Mouse (Mus musculus) midbrain, postnatal 0 days (tissue): ENCODE measurements at regions not wholly inside any gene's neighbourhood (a gene's known extent, or its start where the extent isn't known, plus 50 kb on each side); places are given as distances from the start of the nearest gene placed in this dataset.

Experiments
- ATAC-seq: fragments of 200-750 bp; cut with Nextera tagmentation; 2 replicates; pipeline ENCODE4 v1.8.0; 2017; ENCODE audit warnings: moderate number of reproducible peaks, mild to moderate bottlenecking, moderate TSS enrichment, moderate library complexity; ENCODE audit not compliant: low FRiP score
- DNase-seq: peaks from one replicate; pipeline ENCODE4 v3.0.0-alpha.2; 2015; ENCODE audit warnings: low spot score
- H3K27ac ChIP-seq: fragments of 300-500 bp; sonication (generic); 2 replicates; pipeline ENCODE4 v1.5.1; 2014; ENCODE audit warnings: low read depth, mild to moderate bottlenecking, low read length, mixed read lengths
- H3K27me3 ChIP-seq: fragments of 300-500 bp; sonication (generic); 2 replicates; pipeline ENCODE4 v1.6.1; 2014; ENCODE audit warnings: low read length, control low read depth, mixed read lengths; ENCODE audit not compliant: insufficient read depth
- H3K36me3 ChIP-seq: fragments of 300-500 bp; sonication (generic); 2 replicates; pipeline ENCODE4 v1.6.1; 2014; ENCODE audit warnings: low read length, control low read depth, mixed read lengths; ENCODE audit not compliant: insufficient read depth
- H3K4me1 ChIP-seq: fragments of 300-500 bp; sonication (generic); 2 replicates; pipeline ENCODE4 v1.6.1; 2014; ENCODE audit warnings: mild to moderate bottlenecking, control low read depth, antibody characterized with exemption, low read length, mixed read lengths; ENCODE audit not compliant: insufficient read depth
- H3K4me2 ChIP-seq: fragments of 300-500 bp; sonication (generic); 2 replicates; pipeline ENCODE4 v1.6.1; 2014; ENCODE audit warnings: low read depth, mild to moderate bottlenecking, low read length, mixed read lengths; ENCODE audit not compliant: poor library complexity, severe bottlenecking
- H3K4me3 ChIP-seq: fragments of 300-500 bp; sonication (generic); 2 replicates; pipeline ENCODE4 v1.5.1; 2014; ENCODE audit warnings: low read depth, mild to moderate bottlenecking, low read length, moderate library complexity
- H3K9ac ChIP-seq: fragments of 300-500 bp; sonication (generic); replicated peaks from 2 replicates; pipeline ENCODE4 v1.6.1; 2014; ENCODE audit warnings: mild to moderate bottlenecking, low read length, moderate library complexity, mixed read lengths; ENCODE audit not compliant: poor library complexity, severe bottlenecking
- H3K9me3 ChIP-seq: fragments of 300-500 bp; sonication (generic); 2 replicates; pipeline ENCODE4 v1.6.1; 2016; ENCODE audit warnings: low read length, control low read depth
- CTCF ChIP-seq: IDR thresholded peaks from 2 replicates; pipeline ENCODE4 v1.5.1; 2016; ENCODE audit warnings: antibody characterized with exemption, mild to moderate bottlenecking
- WGBS: fragments of 180-500 bp; shearing (Covaris S2); extraction: QIAGEN DNeasy Blood & Tissue Kit; methylation state at CpG from one replicate; pipeline ENCODE4 v1.1.7; 2014; 5-methylcytosine and 5-hydroxymethylcytosine counted together

DNA sequence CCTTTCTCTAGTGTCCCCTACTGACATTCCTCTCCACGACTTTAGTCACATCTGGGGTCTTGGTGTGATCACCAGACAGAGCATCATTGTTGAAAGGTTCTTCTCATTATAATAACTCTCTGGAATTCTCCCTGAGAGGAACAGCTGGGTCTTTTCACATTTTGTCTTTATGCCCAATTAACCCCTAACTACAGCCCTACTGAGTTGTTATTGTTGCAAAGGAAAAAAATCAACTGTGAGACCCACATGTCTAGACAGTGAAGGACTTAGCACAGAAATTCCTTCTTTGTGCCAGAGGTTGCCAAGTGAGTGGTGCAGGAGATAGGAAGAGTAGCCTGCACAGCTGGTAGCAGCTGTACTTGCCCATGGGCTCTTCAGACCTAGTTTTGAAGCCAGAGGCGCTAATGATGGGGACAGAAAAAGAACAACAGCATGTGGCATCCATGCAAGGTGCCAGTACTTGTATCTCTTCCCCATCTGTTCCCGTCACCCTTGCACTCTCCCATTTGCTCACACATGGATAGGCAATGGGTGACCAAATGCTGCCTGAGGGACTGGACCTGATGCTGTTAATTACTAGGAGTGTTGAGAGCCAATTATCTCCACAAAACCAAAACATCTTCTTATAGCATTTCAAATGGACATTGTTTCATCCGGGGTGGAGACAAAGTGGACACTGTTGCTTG, 189.1 kb downstream of the Olfm4 start:
- H3K27ac ChIP-seq = no peak overlapping the region

GRCm38 (mm10) chr14:80176464-80176863, 192.6 kb downstream of the Olfm4 start:
- ATAC-seq = no peak
- Histone ChIP-seq H3K4me1 (no peaks in the 10 kb centered on the region), H3K4me2 (no peak overlapping the region), H3K9me3 (no peaks in the 10 kb centered on the region), H3K9ac (no peak overlapping the region), H3K36me3 (no peaks in the 10 kb centered on the region), H3K4me3 (no peak overlapping the region), H3K27me3 (no peaks in the 10 kb centered on the region), H3K27ac (no peak overlapping the region)
- 74% methylated on average over 6 of the region's 6 CpGs for WGBS
- DNase-seq = peak; percentile 32
- TF ChIP-seq CTCF = no peak

More for the DNA sequence above, 189.1 kb downstream of the Olfm4 start:
- H3K9ac ChIP-seq = no peak overlapping the region
- WGBS = 48% methylated on average over 4 of the region's 4 CpGs
- no peak overlapping the region for H3K4me3 ChIP-seq
- no peak overlapping the region for H3K4me2 ChIP-seq
- TF ChIP-seq CTCF = no peak
- no peaks in the 10 kb centered on the region for H3K36me3 ChIP-seq
- DNase-seq = peak; percentile 27
- no peak for ATAC-seq
- H3K9me3 ChIP-seq = no peaks in the 10 kb centered on the region
- H3K27me3 ChIP-seq = no peaks in the 10 kb centered on the region
- H3K4me1 ChIP-seq = no peaks in the 10 kb centered on the region

DNA sequence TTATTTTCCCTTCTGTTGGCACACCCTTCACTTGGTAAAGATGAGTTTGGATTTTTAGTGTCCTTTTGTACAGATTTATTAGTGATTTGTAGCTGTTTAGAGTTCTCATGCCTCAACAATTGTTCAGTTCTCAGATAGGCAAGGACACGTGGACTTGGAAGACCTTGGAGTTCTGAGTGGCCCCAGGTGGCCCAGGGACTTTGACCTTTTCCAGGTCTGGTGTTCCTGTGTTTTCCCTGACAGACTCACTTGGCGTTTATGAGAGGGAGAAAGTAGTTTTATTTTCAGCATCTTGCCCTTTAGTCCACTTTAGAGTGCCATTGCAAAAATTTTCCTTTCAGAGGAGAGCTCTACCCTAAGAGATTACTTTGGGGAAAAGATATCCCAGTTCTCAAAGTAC, 211.2 kb downstream of the Olfm4 start:
- Histone ChIP-seq H3K4me2 (no peak overlapping the region), H3K36me3 (no peaks in the 10 kb centered on the region), H3K27me3 (no peaks in the 10 kb centered on the region), H3K4me1 (no peaks in the 10 kb centered on the region), H3K27ac (no peak overlapping the region), H3K9ac (no peak overlapping the region), H3K9me3 (no peaks in the 10 kb centered on the region), H3K4me3 (no peak overlapping the region)
- no peak for TF ChIP-seq CTCF
- DNase-seq = no peak
- 52% methylated on average over 2 of the region's 2 CpGs for WGBS
- no peak for ATAC-seq

DNA sequence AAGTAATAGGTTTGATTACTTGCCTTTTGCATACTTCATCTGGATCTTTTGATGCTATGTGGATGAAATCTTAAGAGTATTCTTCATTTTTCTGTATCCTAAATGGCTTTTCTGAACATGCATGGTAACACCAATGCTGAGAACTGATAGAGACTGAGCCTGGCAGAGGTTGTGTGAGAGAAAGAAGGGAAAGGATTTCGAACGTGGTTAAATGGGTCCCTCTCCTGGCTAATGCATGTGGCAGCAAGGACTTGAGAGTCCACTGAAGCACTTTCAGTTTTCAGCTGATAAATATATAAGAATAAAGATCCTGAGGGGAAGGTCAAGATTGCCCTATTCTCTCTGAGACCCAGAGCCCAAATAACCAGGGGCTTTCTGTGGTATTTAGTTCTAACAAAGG, 229.0 kb downstream of the Olfm4 start:
- Histone ChIP-seq H3K9me3 (no peaks in the 10 kb centered on the region), H3K27me3 (no peaks in the 10 kb centered on the region), H3K4me1 (no peaks in the 10 kb centered on the region), H3K4me3 (no peak overlapping the region), H3K36me3 (no peaks in the 10 kb centered on the region), H3K9ac (no peak overlapping the region), H3K27ac (no peak overlapping the region), H3K4me2 (no peak overlapping the region)
- DNase-seq = peak; percentile 90
- WGBS = 22% methylated on average over 2 of the region's 2 CpGs
- peak; percentile 80; the same call in 1 of the 2 replicates for ATAC-seq
- TF ChIP-seq CTCF = peak; percentile 92

- no peaks in the 10 kb centered on the region for H3K9me3 ChIP-seq
- no peaks in the 10 kb centered on the region for H3K4me1 ChIP-seq
- no peak for TF ChIP-seq CTCF
- ATAC-seq = no peak
- no peak overlapping the region for H3K27ac ChIP-seq
- H3K36me3 ChIP-seq = no peaks in the 10 kb centered on the region
- no peaks in the 10 kb centered on the region for H3K27me3 ChIP-seq
- no peak overlapping the region for H3K4me3 ChIP-seq
- no peak for DNase-seq
- H3K9ac ChIP-seq = no peak overlapping the region
- no peak overlapping the region for H3K4me2 ChIP-seq
- 56% methylated on average over 9 of the region's 9 CpGs for WGBS
Measured at GRCm38 (mm10) chr14:80213666-80214065, 229.8 kb downstream of the Olfm4 start.

- peak; percentile 86 for DNase-seq
- Histone ChIP-seq H3K4me2 (no peak overlapping the region), H3K36me3 (no peaks in the 10 kb centered on the region), H3K4me3 (no peak overlapping the region), H3K27ac (no peak overlapping the region), H3K9me3 (no peaks in the 10 kb centered on the region), H3K27me3 (no peaks in the 10 kb centered on the region), H3K9ac (no peak overlapping the region), H3K4me1 (no peaks in the 10 kb centered on the region)
- ATAC-seq = peak; percentile 74
- peak; percentile 77 for TF ChIP-seq CTCF
- 12% methylated on average over 6 of the region's 6 CpGs for WGBS
Measured at GRCm38 (mm10) chr14:80215960-80216552, 232.2 kb downstream of the Olfm4 start.
